Mouse (Mus musculus) forebrain, postnatal 0 days (tissue): Measurements from ENCODE around the gene Wdr18. TPM values are rescaled to one million over a fixed set of nuclear protein-coding genes. Genes with fewer than 3 reads are reported as not detected.

ENCODE experiments used
- ATAC-seq: fragments of 200-750 bp; cut with Nextera tagmentation; 2 replicates; pipeline ENCODE4 v1.8.0; 2017; ENCODE audit warnings: mild to moderate bottlenecking, moderate library complexity
- DNase-seq: peaks from one replicate; pipeline ENCODE4 v3.0.0-alpha.2; 2015
- H3K27ac ChIP-seq: fragments of 300-500 bp; sonication (generic); 2 replicates; pipeline ENCODE4 v1.5.1; 2014; ENCODE audit warnings: low read depth, mild to moderate bottlenecking, antibody characterized with exemption, low read length, moderate library complexity, mixed read lengths
- H3K27me3 ChIP-seq: fragments of 300-500 bp; sonication (generic); 2 replicates; pipeline ENCODE4 v1.6.1; 2014; ENCODE audit warnings: mild to moderate bottlenecking, low read length, mixed read lengths; ENCODE audit not compliant: insufficient read depth
- H3K36me3 ChIP-seq: fragments of 300-500 bp; sonication (generic); 2 replicates; pipeline ENCODE4 v1.6.1; 2014; ENCODE audit warnings: mild to moderate bottlenecking, moderate library complexity; ENCODE audit not compliant: insufficient read depth
- H3K4me1 ChIP-seq: fragments of 300-500 bp; sonication (generic); 2 replicates; pipeline ENCODE4 v1.6.1; 2014; ENCODE audit warnings: antibody characterized with exemption; ENCODE audit not compliant: insufficient read depth
- H3K4me2 ChIP-seq: fragments of 300-500 bp; sonication (generic); 2 replicates; pipeline ENCODE4 v1.6.1; 2014; ENCODE audit warnings: low read depth, mild to moderate bottlenecking, moderate library complexity
- H3K4me3 ChIP-seq: fragments of 300-500 bp; sonication (generic); 2 replicates; pipeline ENCODE4 v1.5.1; 2014; ENCODE audit warnings: low read depth, low read length, mixed read lengths
- H3K9ac ChIP-seq: fragments of 300-500 bp; sonication (generic); 2 replicates; pipeline ENCODE4 v1.6.1; 2014; ENCODE audit warnings: mild to moderate bottlenecking
- H3K9me3 ChIP-seq: fragments of 300-500 bp; sonication (generic); 2 replicates; pipeline ENCODE4 v1.6.1; 2016; ENCODE audit warnings: low read length
- CTCF ChIP-seq: sonication (generic); IDR thresholded peaks from 2 replicates; pipeline ENCODE4 v1.5.1; 2016; ENCODE audit warnings: antibody characterized with exemption, control low read depth, low read depth
- WGBS: fragments of 180-500 bp; shearing (Covaris S2); extraction: QIAGEN DNeasy Blood & Tissue Kit; methylation state at CpG from one replicate; pipeline ENCODE4 v1.1.7; 2014; 5-methylcytosine and 5-hydroxymethylcytosine counted together
- polyA plus RNA-seq: library from polyadenylated mRNA; unstranded; fragments of >200 nt; fragmentation: Nextera tagmentation; extraction: Ambion mirVana; gene quantifications from 2 replicates; pipeline ENCODE4 v1.2.1, GENCODE M21; 2015
- total RNA-seq: library from RNA; depleted of rRNA; stranded (reverse); fragments of >200 nt; gene quantifications from 2 replicates; pipeline ENCODE4 v1.2.3, GENCODE M21; 2014

The Wdr18 gene
- total and polyA plus RNA-seq, 2 experiments from 2014 or later: 58.2 to 107 TPM

- H3K9me3 ChIP-seq: peaks cover 13% of the 10 kb centered on the region; the same call in 1 of the 2 replicates
- ATAC-seq: no peak
- H3K27me3 ChIP-seq: peaks cover 19% of the 10 kb centered on the region
- no peaks in the 10 kb centered on the region for H3K4me1 ChIP-seq
- no peak overlapping the region for H3K9ac ChIP-seq
- TF ChIP-seq CTCF: no peak
- no peak overlapping the region for H3K4me3 ChIP-seq
- H3K27ac ChIP-seq: no peak overlapping the region
- DNase-seq: no peak
- H3K36me3 ChIP-seq: no peaks in the 10 kb centered on the region
- no peak overlapping the region for H3K4me2 ChIP-seq
- WGBS: 90% methylated on average over 6 of the region's 6 CpGs
These were observed 51.8 kb downstream of the Wdr18 start for GRCm38 (mm10) chr10:80011740-80012139.

GRCm38 (mm10) chr10:80013609-80014008 is 53.7 kb downstream of the Wdr18 start:
- H3K36me3 ChIP-seq: no peaks in the 10 kb centered on the region
- ATAC-seq (no peak), DNase-seq (no peak)
- no peak overlapping the region for H3K9ac ChIP-seq
- 32% methylated on average over 25 of the region's 25 CpGs for WGBS
- TF ChIP-seq CTCF: no peak
- no peaks in the 10 kb centered on the region for H3K4me1 ChIP-seq
- no peak overlapping the region for H3K4me3 ChIP-seq
- peaks cover 20% of the 10 kb centered on the region for H3K27me3 ChIP-seq
- H3K27ac ChIP-seq: no peak overlapping the region
- H3K9me3 ChIP-seq: peaks cover 13% of the 10 kb centered on the region; the same call in 1 of the 2 replicates
- H3K4me2 ChIP-seq: no peak overlapping the region

DNA sequence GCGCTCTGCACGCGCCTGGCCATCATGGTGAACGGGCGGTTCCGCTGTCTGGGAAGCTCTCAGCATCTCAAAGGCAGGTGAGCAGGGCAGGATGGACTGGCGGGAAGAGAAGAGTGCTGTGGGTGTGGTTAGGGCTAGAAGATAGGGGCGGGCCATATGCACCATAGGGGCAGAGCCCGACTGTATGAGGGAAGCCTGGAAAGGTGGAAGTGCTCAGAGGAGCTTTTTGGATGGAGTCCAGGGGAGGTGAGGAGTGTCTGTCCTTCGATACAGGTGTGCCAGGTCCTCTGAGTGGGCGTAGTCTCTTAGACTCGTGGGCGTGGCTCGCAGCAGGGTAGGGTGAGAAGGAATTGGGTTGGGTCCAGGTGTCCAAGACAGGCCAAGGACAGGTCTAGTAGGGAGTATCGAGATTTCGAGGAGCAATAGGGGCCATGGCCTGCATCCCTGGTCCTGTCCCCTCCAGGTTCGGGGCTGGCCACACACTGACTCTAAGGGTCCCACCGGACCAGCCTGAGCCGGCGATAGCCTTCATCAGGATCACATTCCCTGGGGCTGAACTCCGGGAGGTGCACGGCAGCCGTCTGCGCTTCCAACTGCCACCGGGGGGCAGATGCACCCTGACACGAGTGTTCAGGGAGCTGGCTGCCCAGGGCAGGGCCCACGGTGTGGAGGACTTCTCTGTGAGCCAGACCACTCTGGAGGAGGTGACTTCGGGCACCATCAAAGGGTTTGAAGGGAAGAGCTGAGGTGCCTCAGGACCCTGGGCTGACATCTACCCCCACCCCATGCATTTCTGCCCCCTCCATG is 54.7 kb downstream of the Wdr18 start:
- ATAC-seq: no peak
- WGBS: 25% methylated on average over 28 of the region's 28 CpGs

GRCm38 (mm10) chr10:80015583-80015982 is 55.6 kb downstream of the Wdr18 start:
- no peak for DNase-seq
- no peak overlapping the region for H3K9ac ChIP-seq
- H3K27me3 ChIP-seq: peaks cover 30% of the 10 kb centered on the region
- H3K36me3 ChIP-seq: no peaks in the 10 kb centered on the region
- no peak for TF ChIP-seq CTCF
- peaks cover 7% of the 10 kb centered on the region; the same call in 1 of the 2 replicates for H3K9me3 ChIP-seq
- H3K4me3 ChIP-seq: no peak overlapping the region
- no peak for ATAC-seq
- no peak overlapping the region for H3K27ac ChIP-seq
- H3K4me2 ChIP-seq: no peak overlapping the region
- 84% methylated on average over 10 of the region's 10 CpGs for WGBS
- H3K4me1 ChIP-seq: no peaks in the 10 kb centered on the region

More for the DNA sequence above, 54.7 kb downstream of the Wdr18 start:
- no peak overlapping the region for H3K4me2 ChIP-seq
- no peaks in the 10 kb centered on the region for H3K4me1 ChIP-seq
- DNase-seq: no peak
- no peak overlapping the region for H3K9ac ChIP-seq
- no peak overlapping the region for H3K4me3 ChIP-seq
- H3K27me3 ChIP-seq: peaks cover 25% of the 10 kb centered on the region
- H3K27ac ChIP-seq: no peak overlapping the region
- H3K9me3 ChIP-seq: peaks cover 13% of the 10 kb centered on the region; the same call in 1 of the 2 replicates
- no peak for TF ChIP-seq CTCF
- no peaks in the 10 kb centered on the region for H3K36me3 ChIP-seq

DNA sequence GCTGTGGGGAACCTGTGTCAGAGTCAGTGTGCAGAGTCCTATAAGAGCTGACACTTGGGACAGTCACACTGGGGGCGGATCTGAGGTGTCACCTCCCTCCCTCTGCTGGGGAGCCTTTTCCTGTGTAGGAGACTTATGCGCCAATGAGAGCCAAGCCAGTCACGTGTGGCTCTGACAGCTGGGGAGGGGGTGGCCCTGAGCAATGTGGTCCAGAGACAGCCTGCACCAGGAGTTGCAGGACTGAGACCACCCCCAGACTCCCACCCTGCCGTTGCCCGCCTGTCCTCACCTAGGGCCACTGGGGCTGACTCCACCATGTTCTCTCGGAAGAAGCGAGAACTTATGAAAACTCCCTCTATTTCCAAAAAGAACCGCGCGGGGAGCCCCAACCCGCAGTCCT is 56.6 kb downstream of the Wdr18 start, which contains the start of gene Arhgap45:
TSS of gene Arhgap45 (plus strand) at position 143 of the 400 bp plus-strand sequence.
- 69% methylated on average over 11 of the region's 11 CpGs for WGBS
- no peak for DNase-seq
- TF ChIP-seq CTCF: no peak
- Histone ChIP-seq H3K9ac (no peak within 1 kb of the TSS), H3K27ac (no peak within 1 kb of the TSS), H3K9me3 (no peaks in the 10 kb centered on the region), H3K36me3 (no peaks in the 10 kb centered on the region), H3K4me1 (no peaks in the 10 kb centered on the region), H3K4me3 (no peak within 1 kb of the TSS), H3K4me2 (no peak within 1 kb of the TSS), H3K27me3 (peaks cover 31% of the 10 kb centered on the region)
- no peak for ATAC-seq

- no peak overlapping the region for H3K9ac ChIP-seq
- no peak for TF ChIP-seq CTCF
- peaks cover 31% of the 10 kb centered on the region for H3K27me3 ChIP-seq
- no peaks in the 10 kb centered on the region for H3K36me3 ChIP-seq
- WGBS: 88% methylated on average over 10 of the region's 10 CpGs
- H3K4me2 ChIP-seq: no peak overlapping the region
- DNase-seq (no peak), ATAC-seq (no peak)
- no peak overlapping the region for H3K4me3 ChIP-seq
- H3K9me3 ChIP-seq: no peaks in the 10 kb centered on the region
- H3K4me1 ChIP-seq: no peaks in the 10 kb centered on the region
- H3K27ac ChIP-seq: no peak overlapping the region
These were observed 57.0 kb downstream of the Wdr18 start for GRCm38 (mm10) chr10:80016931-80017330.

DNA sequence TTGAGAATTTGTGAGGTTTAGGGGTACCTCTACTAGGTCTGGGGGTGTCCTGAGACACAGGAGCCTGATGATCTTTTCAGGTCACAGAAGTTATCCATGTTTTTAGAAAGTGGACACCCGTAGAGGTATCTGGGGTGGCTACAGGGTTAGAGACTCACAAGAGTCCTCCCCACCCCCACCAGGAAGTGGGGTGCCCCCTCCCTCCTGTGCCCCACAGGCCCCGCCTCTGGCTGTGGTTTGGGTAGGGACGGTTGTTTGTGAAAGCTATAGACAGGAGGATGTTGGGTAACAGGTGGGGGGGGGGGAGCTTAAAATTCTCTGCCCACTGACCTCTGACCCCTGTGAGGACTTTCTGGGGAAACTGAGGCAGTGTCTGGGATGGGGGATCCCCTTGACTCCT is 57.4 kb downstream of the Wdr18 start:
- Histone ChIP-seq H3K9me3 (no peaks in the 10 kb centered on the region), H3K27ac (no peak overlapping the region), H3K9ac (no peak overlapping the region), H3K36me3 (no peaks in the 10 kb centered on the region), H3K4me3 (no peak overlapping the region), H3K27me3 (peaks cover 31% of the 10 kb centered on the region), H3K4me1 (no peaks in the 10 kb centered on the region), H3K4me2 (no peak overlapping the region)
- 79% methylated on average over 3 of the region's 3 CpGs for WGBS
- TF ChIP-seq CTCF: no peak
- no peak for DNase-seq
- no peak for ATAC-seq
